Mouse (Mus musculus) hindbrain, postnatal 0 days (tissue): ENCODE measurements around the gene Imp3. TPM values are rescaled to one million over a fixed set of nuclear protein-coding genes. Genes with fewer than 3 reads are reported as not detected.

ENCODE experiments used
- ATAC-seq: fragments of 200-750 bp; cut with Nextera tagmentation; 2 replicates; pipeline ENCODE4 v1.8.0; 2017; ENCODE audit warnings: mild to moderate bottlenecking, moderate TSS enrichment, moderate library complexity
- DNase-seq: peaks from one replicate; pipeline ENCODE4 v3.0.0-alpha.2; 2015; ENCODE audit warnings: low spot score
- H3K27ac ChIP-seq: fragments of 300-500 bp; sonication (generic); 2 replicates; pipeline ENCODE4 v1.5.1; 2014; ENCODE audit warnings: mild to moderate bottlenecking
- H3K27me3 ChIP-seq: fragments of 300-500 bp; sonication (generic); 2 replicates; pipeline ENCODE4 v1.6.1; 2014; ENCODE audit warnings: low read length, mixed read lengths; ENCODE audit not compliant: insufficient read depth
- H3K36me3 ChIP-seq: fragments of 300-500 bp; sonication (generic); 2 replicates; pipeline ENCODE4 v1.6.1; 2014; ENCODE audit warnings: low read length, mixed read lengths; ENCODE audit not compliant: insufficient read depth
- H3K4me1 ChIP-seq: fragments of 300-500 bp; sonication (generic); 2 replicates; pipeline ENCODE4 v1.6.1; 2014; ENCODE audit warnings: antibody characterized with exemption, low read length, mixed read lengths; ENCODE audit not compliant: insufficient read depth
- H3K4me2 ChIP-seq: fragments of 300-500 bp; sonication (generic); 2 replicates; pipeline ENCODE4 v1.6.1; 2014; ENCODE audit warnings: low read depth, mild to moderate bottlenecking, low read length, moderate library complexity, mixed read lengths
- H3K4me3 ChIP-seq: fragments of 300-500 bp; sonication (generic); 2 replicates; pipeline ENCODE4 v1.5.1; 2014; ENCODE audit warnings: low read length
- H3K9ac ChIP-seq: fragments of 300-500 bp; sonication (generic); replicated peaks from 2 replicates; pipeline ENCODE4 v1.6.1; 2014; ENCODE audit warnings: mild to moderate bottlenecking, low read length, moderate library complexity, mixed read lengths
- H3K9me3 ChIP-seq: fragments of 300-500 bp; sonication (generic); 2 replicates; pipeline ENCODE4 v1.6.1; 2016; ENCODE audit warnings: low read length, mixed read lengths
- CTCF ChIP-seq: IDR thresholded peaks from 2 replicates; pipeline ENCODE4 v1.5.1; 2016; ENCODE audit warnings: antibody characterized with exemption, control low read depth, low read depth
- WGBS: fragments of 180-500 bp; shearing (Covaris S2); extraction: QIAGEN DNeasy Blood & Tissue Kit; methylation state at CpG from one replicate; pipeline ENCODE4 v1.1.7; 2014; 5-methylcytosine and 5-hydroxymethylcytosine counted together
- polyA plus RNA-seq: library from polyadenylated mRNA; unstranded; fragments of >200 nt; fragmentation: Nextera tagmentation; extraction: Ambion mirVana; gene quantifications from 2 replicates; pipeline ENCODE4 v1.2.1, GENCODE M21; 2015
- total RNA-seq: library from RNA; depleted of rRNA; stranded (reverse); fragments of >200 nt; gene quantifications from 2 replicates; pipeline ENCODE4 v1.2.3, GENCODE M21; 2014; rRNA removed

The Imp3 gene
- total and polyA plus RNA-seq, 2 experiments from 2014 or later: 77.2 to 178 TPM

DNA sequence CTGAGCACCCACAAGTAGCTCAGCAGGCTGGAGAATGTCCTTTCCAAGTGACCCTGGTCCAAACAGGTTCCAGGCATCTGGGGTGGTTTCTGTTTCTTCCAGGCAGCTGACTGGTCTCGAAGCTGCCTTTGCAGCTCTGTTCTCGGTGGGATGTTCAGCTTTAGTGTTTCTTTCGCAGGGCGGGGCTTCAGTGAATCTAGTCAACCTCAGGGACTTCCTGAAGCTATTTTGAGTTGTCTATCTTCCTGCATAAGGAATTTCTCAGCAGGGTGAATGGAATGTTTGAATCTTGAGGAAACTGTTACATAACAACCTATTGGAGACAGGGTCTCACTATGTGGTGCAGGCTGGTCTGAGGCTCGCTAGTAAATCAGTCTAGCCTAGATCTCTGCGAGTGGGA, 42.9 kb downstream of the Imp3 start:
- TF ChIP-seq CTCF: no peak
- no peaks in the 10 kb centered on the region for H3K4me1 ChIP-seq
- WGBS: 94% methylated on average over 6 of the region's 6 CpGs
- H3K9ac ChIP-seq: no peak overlapping the region
- H3K9me3 ChIP-seq: no peaks in the 10 kb centered on the region
- H3K27ac ChIP-seq: no peak overlapping the region
- H3K27me3 ChIP-seq: no peaks in the 10 kb centered on the region
- H3K4me2 ChIP-seq: no peak overlapping the region
- no peak overlapping the region for H3K4me3 ChIP-seq
- DNase-seq (no peak), ATAC-seq (no peak)
- peaks cover 16% of the 10 kb centered on the region; the same call in 1 of the 2 replicates for H3K36me3 ChIP-seq

DNA sequence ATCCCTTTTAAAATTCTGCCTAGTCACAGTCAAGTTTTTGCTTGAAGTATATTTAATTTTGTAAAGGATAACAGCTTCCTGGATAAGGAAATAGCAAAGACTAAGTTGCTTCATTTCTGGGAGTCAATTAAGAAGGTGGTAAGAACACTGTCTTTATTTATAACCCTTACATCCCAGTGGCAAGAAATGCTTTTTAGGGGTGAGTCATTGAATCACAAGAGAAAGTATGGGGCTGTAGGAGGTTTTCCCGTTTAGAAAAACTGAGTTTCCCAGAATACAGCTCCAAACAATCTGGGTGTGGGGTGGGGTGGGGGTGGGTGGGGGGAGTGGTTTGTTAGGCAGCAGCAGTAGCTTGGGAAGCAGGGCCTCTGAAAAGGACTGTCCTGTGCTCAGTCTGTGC, 44.2 kb downstream of the Imp3 start:
- Histone ChIP-seq H3K9ac (no peak overlapping the region), H3K4me3 (no peak overlapping the region), H3K27me3 (no peaks in the 10 kb centered on the region), H3K9me3 (no peaks in the 10 kb centered on the region), H3K27ac (no peak overlapping the region), H3K36me3 (peaks cover 16% of the 10 kb centered on the region; the same call in 1 of the 2 replicates), H3K4me1 (no peaks in the 10 kb centered on the region), H3K4me2 (no peak overlapping the region)
- WGBS: 79% methylated on average over 1 of the region's 1 CpGs
- no peak for ATAC-seq
- DNase-seq: no peak
- TF ChIP-seq CTCF: no peak

Other genes starting within 250 kb of the Imp3 start
- 181 and 192 TPM in 2 replicates for gene Lingo1, start 141.0 kb upstream of the Imp3 start, total RNA-seq
- gene Lingo1, start 141.0 kb upstream of the Imp3 start, polyA plus RNA-seq: 81.0 and 88.6 TPM in 2 replicates
- 0.42 TPM in 1 of 2 replicates, not detected in the other for gene Odf3l1, start 72.8 kb upstream of the Imp3 start, total RNA-seq
- 0.14 and 0.16 TPM in 2 replicates for gene Odf3l1, start 72.8 kb upstream of the Imp3 start, polyA plus RNA-seq
- 42.1 and 46.6 TPM in 2 replicates for gene Cspg4, start 72.4 kb upstream of the Imp3 start, total RNA-seq
- 7.3 and 7.6 TPM in 2 replicates for gene Cspg4, start 72.4 kb upstream of the Imp3 start, polyA plus RNA-seq
- 6.7 and 9.7 TPM in 2 replicates for gene Snx33, start 9.1 kb upstream of the Imp3 start, total RNA-seq
- gene Snx33, start 9.1 kb upstream of the Imp3 start, polyA plus RNA-seq: 2.3 and 2.4 TPM in 2 replicates
- gene Snupn, start 13.4 kb downstream of the Imp3 start, total RNA-seq: 11.3 and 17.6 TPM in 2 replicates
- 22.4 and 22.6 TPM in 2 replicates for gene Snupn, start 13.4 kb downstream of the Imp3 start, polyA plus RNA-seq
- 52.1 and 53.5 TPM in 2 replicates for gene Ptpn9, start 57.4 kb downstream of the Imp3 start, total RNA-seq
- 22.5 and 23.0 TPM in 2 replicates for gene Ptpn9, start 57.4 kb downstream of the Imp3 start, polyA plus RNA-seq
- 45.7 and 51.4 TPM in 2 replicates for gene Sin3a, start 134.6 kb downstream of the Imp3 start, total RNA-seq
- gene Sin3a, start 134.6 kb downstream of the Imp3 start, polyA plus RNA-seq: 13.8 and 16.4 TPM in 2 replicates
- gene Man2c1, start 193.2 kb downstream of the Imp3 start, total RNA-seq: 168 and 171 TPM in 2 replicates
- 70.8 and 75.5 TPM in 2 replicates for gene Man2c1, start 193.2 kb downstream of the Imp3 start, polyA plus RNA-seq
- 7.3 and 7.7 TPM in 2 replicates for gene Neil1, start 210.8 kb downstream of the Imp3 start, total RNA-seq
- gene Neil1, start 210.8 kb downstream of the Imp3 start, polyA plus RNA-seq: 7.2 and 7.3 TPM in 2 replicates
- 78.9 and 82.1 TPM in 2 replicates for gene Commd4, start 220.9 kb downstream of the Imp3 start, total RNA-seq
- gene Commd4, start 220.9 kb downstream of the Imp3 start, polyA plus RNA-seq: 170 TPM in 2 replicates